8 mouse cellular contexts compared by ENCODE assay signal in the genomic region with DNA sequence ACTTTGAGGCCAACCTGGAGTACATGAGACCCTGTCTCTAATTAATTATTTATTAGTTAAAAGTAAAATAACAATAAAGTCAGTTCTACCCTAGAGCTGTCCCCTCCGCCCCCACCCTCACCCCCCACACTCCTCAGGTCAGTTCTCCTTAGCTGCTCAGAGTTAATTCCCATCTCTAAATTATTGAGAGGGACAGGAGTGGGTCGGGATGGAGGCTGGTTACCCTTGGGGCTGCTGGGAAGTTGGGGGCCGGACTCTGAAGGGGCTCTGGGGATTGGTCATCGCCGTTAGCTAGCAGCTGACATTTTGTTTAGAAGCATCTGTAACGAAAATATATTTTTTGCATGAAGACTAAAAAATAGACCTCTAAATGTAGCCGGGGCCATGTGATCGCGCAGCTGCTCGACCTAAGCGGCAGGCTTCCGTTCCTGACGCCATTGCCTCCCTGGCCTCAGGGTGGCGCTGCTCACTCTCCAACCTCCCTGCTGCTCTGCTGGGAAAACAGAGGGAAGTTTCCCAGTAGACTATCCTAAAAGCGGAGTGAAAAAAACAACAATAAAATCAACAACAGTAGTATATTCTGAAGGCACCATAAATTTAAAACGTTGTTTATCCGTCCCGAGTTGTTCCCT. TPM values are rescaled to one million over a fixed set of nuclear protein-coding genes. Genes with fewer than 3 reads are reported as not detected.
A peak's percentile ranks its signal among the peaks of the same experiment; 100 is the strongest.
DNase-seq lines count a peak whose midpoint lies in the region; ATAC-seq lines count a peak whose summit lies in the region.

No protein-coding gene starts in this region.

- no peak overlapping the region for H3K27ac ChIP-seq in hindbrain, embryonic 14.5 days

- no peaks in the 10 kb centered on the region for H3K9me3 ChIP-seq in hindbrain, embryonic 14.5 days (ENCODE audit: control insufficient read depth, low read length)

- 0 out of 2 replicates have a peak, but pooled peaks cover 7% of the 10 kb centered on the region for H3K4me1 ChIP-seq in hindbrain, embryonic 14.5 days (replicated peaks; ENCODE audit: control insufficient read depth, insufficient read depth, low read length)

- H3K9ac ChIP-seq in hindbrain, embryonic 14.5 days, result 0 out of 2 replicates have a peak overlapping the region, but pooled peaks have one; percentile 26

- H3K27me3 ChIP-seq in hindbrain, embryonic 14.5 days (ENCODE audit: control insufficient read depth, insufficient read depth, low read length), result no peaks in the 10 kb centered on the region

- no peaks in the 10 kb centered on the region for H3K36me3 ChIP-seq in hindbrain, embryonic 14.5 days (replicated peaks; ENCODE audit: control insufficient read depth, insufficient read depth)

- peak overlapping the region; percentile 45 for H3K4me2 ChIP-seq in hindbrain, embryonic 14.5 days (replicated peaks)

- H3K4me3 ChIP-seq in hindbrain, embryonic 14.5 days (replicated peaks; ENCODE audit: low read length), result 0 out of 2 replicates have a peak overlapping the region, but pooled peaks have one; percentile 8

- peak; percentile 64; the same call in 1 of the 2 replicates for ATAC-seq in hindbrain, embryonic 14.5 days (ENCODE audit: low FRiP score)
- no peak for ATAC-seq in activated CD4-positive, CD25-positive, alpha-beta regulatory T cell, adult 4 months

- peak; percentile 17 for DNase-seq in T-cell, adult 2 months (ENCODE audit: low spot score)
- peak; percentile 76 to 86 for DNase-seq in cerebellum, postnatal 25 days
- peak; percentile 63 for DNase-seq in gastrocnemius, adult 18-20 months (ENCODE audit: low spot score)
- DNase-seq in hindbrain, embryonic 14.5 days (ENCODE audit: low spot score), result peak; percentile 73
- DNase-seq in layer of hippocampus, postnatal 36 days, result peak; percentile 53 to 68
- peak; percentile 82 for DNase-seq in lung, postnatal 36 days
- peak; percentile 67 for DNase-seq in right cerebral cortex, adult 18-20 months

- WGBS in hindbrain, embryonic 14.5 days, result 17% methylated on average over 18 of the region's 18 CpGs

RNA-seq across cellular contexts. Expression of a gene that starts 26.8 kb away (rescaled TPM):
- total RNA-seq in gastrocnemius, adult 18-20 months (2021), result 1 to 10 TPM; 3.8 to 4.7 TPM
- polyA plus RNA-seq in hindbrain, embryonic 14.5 days (2014; fragmentation: Nextera tagmentation; extraction: Ambion mirVana), result 25.1 and 26.8 TPM in 2 replicates
- total RNA-seq in layer of hippocampus, postnatal 36 days (2021), result 10 to 100 TPM; 67.6 to 67.7 TPM
- polyA plus RNA-seq in activated CD4-positive, CD25-positive, alpha-beta regulatory T cell, adult 4 months (2017; shearing (Covaris generic)), result 10 to 100 TPM; 16.9 to 27.7 TPM

Comparison
In these comparisons a context has a peak if more than half of its experiments do, and no peak if none do; other contexts are left out.
1. DNase-seq: peak in every context shown above with its lines; median percentile 82 in lung, postnatal 36 days; 81 in cerebellum, postnatal 25 days; 73 in hindbrain, embryonic 14.5 days; 67 in right cerebral cortex, adult 18-20 months; 63 in gastrocnemius, adult 18-20 months; 60 in layer of hippocampus, postnatal 36 days; 17 in T-cell, adult 2 months.
2. RNA of a gene that starts 26.8 kb away (total RNA-seq): 67.6 to 67.7 TPM in layer of hippocampus, postnatal 36 days; 3.8 to 4.7 TPM in gastrocnemius, adult 18-20 months; every median in the first group is over 10 times any median in the second.